ENCODE assay signal across 8 mouse cellular contexts in the genomic region with DNA sequence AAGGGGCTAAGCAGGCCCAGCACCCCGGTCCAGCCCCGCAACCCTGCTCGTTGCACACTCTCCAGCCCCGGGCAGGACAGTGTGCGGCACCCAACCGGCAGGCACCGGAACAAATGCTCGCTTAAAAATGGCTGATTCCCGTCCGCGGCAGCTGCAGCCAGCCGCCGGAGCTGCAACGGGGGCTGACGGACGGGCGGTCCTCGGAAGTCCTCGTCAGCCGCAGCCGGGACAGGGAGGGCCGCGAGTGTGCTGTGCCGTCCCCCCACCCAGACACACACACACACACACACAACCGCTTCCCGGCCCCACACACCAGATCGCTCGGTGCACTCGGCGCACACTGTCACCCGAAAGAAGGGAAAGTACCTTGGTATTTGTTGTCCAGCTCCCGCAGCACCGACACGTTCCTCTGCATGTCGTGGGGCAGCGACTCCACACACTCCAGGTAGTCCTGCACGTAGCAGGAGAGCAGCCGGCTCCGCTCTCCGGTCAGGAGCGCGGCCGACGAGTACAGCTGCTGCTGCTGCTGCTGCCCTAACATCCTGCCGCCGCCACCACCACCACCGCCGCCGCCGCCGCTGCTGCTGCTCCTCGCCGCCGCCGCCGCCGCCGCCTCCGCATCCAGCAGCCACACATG. TPM values are rescaled to one million over a fixed set of nuclear protein-coding genes. Genes with fewer than 3 reads are reported as not detected.
A peak's percentile ranks its signal among the peaks of the same experiment; 100 is the strongest.
DNase-seq lines count a peak whose midpoint lies in the region; ATAC-seq and TF ChIP-seq lines count a peak whose summit lies in the region.

No protein-coding gene starts in this region.

- peak; percentile 47 for ATAC-seq in embryonic facial prominence, embryonic 12.5 days (ENCODE audit: insufficient number of reproducible peaks, insufficient read depth, low FRiP score, low TSS enrichment)
- ATAC-seq in intestine, embryonic 15.5 days: peak; percentile 27
- ATAC-seq in neural tube, embryonic 12.5 days (ENCODE audit: low FRiP score, low read depth): peak; percentile 59

- WGBS in embryonic facial prominence, embryonic 12.5 days: under 1% methylated on average over 44 of the region's 59 CpGs
- WGBS in intestine, embryonic 15.5 days: under 1% methylated on average over 44 of the region's 59 CpGs
- WGBS in neural tube, embryonic 12.5 days: under 1% methylated on average over 59 of the region's 59 CpGs

- H3K4me3 ChIP-seq in ES-E14 (ENCODE audit: insufficient read depth in 1 of 2, low read depth in 1 of 2, low read length in 2 of 2, poor library complexity in 1 of 2, severe bottlenecking in 1 of 2): peak overlapping the region; percentile 94 to 100
- peak overlapping the region; percentile 87 for H3K4me3 ChIP-seq in embryonic facial prominence, embryonic 12.5 days
- H3K4me3 ChIP-seq in intestine, embryonic 15.5 days (replicated peaks): peak overlapping the region; percentile 71
- peak overlapping the region; percentile 88 for H3K4me3 ChIP-seq in neural tube, embryonic 12.5 days

- H3K27ac ChIP-seq in ES-E14 (ENCODE audit: insufficient read depth, low read depth, low read length, poor library complexity, severe bottlenecking): no peak overlapping the region
- peak overlapping the region; percentile 93 for H3K27ac ChIP-seq in embryonic facial prominence, embryonic 12.5 days
- H3K27ac ChIP-seq in intestine, embryonic 15.5 days: peak overlapping the region; percentile 93
- peak overlapping the region; percentile 85 for H3K27ac ChIP-seq in neural tube, embryonic 12.5 days

- H3K4me1 ChIP-seq in ES-E14 (ENCODE audit: control insufficient read depth in 2 of 2, insufficient read depth in 2 of 2, low read length in 2 of 2, poor library complexity in 1 of 2): no peaks in the 10 kb centered on the region
- H3K4me1 ChIP-seq in embryonic facial prominence, embryonic 12.5 days: peaks cover 4% of the 10 kb centered on the region
- H3K4me1 ChIP-seq in intestine, embryonic 15.5 days (replicated peaks): peaks cover 2% of the 10 kb centered on the region; the same call in 1 of the 2 replicates
- peaks cover 5% of the 10 kb centered on the region; the same call in 1 of the 2 replicates for H3K4me1 ChIP-seq in neural tube, embryonic 12.5 days

- H3K27me3 ChIP-seq in embryonic facial prominence, embryonic 12.5 days: no peaks in the 10 kb centered on the region
- H3K27me3 ChIP-seq in intestine, embryonic 15.5 days (replicated peaks): no peaks in the 10 kb centered on the region
- H3K27me3 ChIP-seq in neural tube, embryonic 12.5 days (replicated peaks): no peaks in the 10 kb centered on the region

- DNase-seq in left cerebral cortex, adult 11 months (ENCODE audit: low spot score): peak; percentile 27
- DNase-seq in left cerebral cortex, adult 9 months (ENCODE audit: low spot score in 2 of 2): no peak
- no peak for DNase-seq in ES-E14 (ENCODE audit: low read depth, low spot score)
- no peak for DNase-seq in ovary, postnatal 10 days (ENCODE audit: low spot score)
- DNase-seq in kidney, postnatal 4 days: no peak

- in situ Hi-C loops in ES-E14 (cut with MboI; ENCODE audit: low sequenced_read_pairs in 2 of 2, unreplicated experiment in 2 of 2): no loop called here

- H3K9ac ChIP-seq in ES-E14 (ENCODE audit: insufficient read depth, low read depth, low read length, poor library complexity, severe bottlenecking): peak overlapping the region; percentile 89
- H3K9ac ChIP-seq in embryonic facial prominence, embryonic 12.5 days: peak overlapping the region; percentile 87
- peak overlapping the region; percentile 86 for H3K9ac ChIP-seq in intestine, embryonic 15.5 days
- peak overlapping the region; percentile 85 for H3K9ac ChIP-seq in neural tube, embryonic 12.5 days

- no peaks in the 10 kb centered on the region for H3K9me3 ChIP-seq in ES-E14 (ENCODE audit: control insufficient read depth, insufficient read depth, low read depth, low read length)
- no peaks in the 10 kb centered on the region for H3K9me3 ChIP-seq in embryonic facial prominence, embryonic 12.5 days
- H3K9me3 ChIP-seq in intestine, embryonic 15.5 days: no peaks in the 10 kb centered on the region
- H3K9me3 ChIP-seq in neural tube, embryonic 12.5 days: no peaks in the 10 kb centered on the region

- H3K36me3 ChIP-seq in ES-E14 (ENCODE audit: control insufficient read depth, insufficient read depth, low read length, poor library complexity, severe bottlenecking): no peaks in the 10 kb centered on the region
- no peaks in the 10 kb centered on the region for H3K36me3 ChIP-seq in embryonic facial prominence, embryonic 12.5 days
- H3K36me3 ChIP-seq in intestine, embryonic 15.5 days: no peaks in the 10 kb centered on the region
- H3K36me3 ChIP-seq in neural tube, embryonic 12.5 days: no peaks in the 10 kb centered on the region

- H3K4me2 ChIP-seq in embryonic facial prominence, embryonic 12.5 days (replicated peaks): peak overlapping the region; percentile 69
- peak overlapping the region; percentile 65 for H3K4me2 ChIP-seq in intestine, embryonic 15.5 days (replicated peaks)
- peak overlapping the region; percentile 76 for H3K4me2 ChIP-seq in neural tube, embryonic 12.5 days (replicated peaks)

TF ChIP-seq in ES-E14, 5 proteins besides CTCF, POLR2A, EP300 and RAD21:
- no peak for TF ChIP-seq CHD2 (IDR thresholded peaks at IDR 0.05; ENCODE audit: low read depth, low read length)
- TF ChIP-seq ZNF384 (IDR thresholded peaks at IDR 0.05; ENCODE audit: low read depth, low read length): no peak
- no peak for TF ChIP-seq MAFK (IDR thresholded peaks at IDR 0.05; ENCODE audit: insufficient read depth, low read depth, low read length)
- no peak for TF ChIP-seq ZC3H11A (IDR thresholded peaks at IDR 0.05; ENCODE audit: borderline replicate concordance, low read depth, low read length)
- no peak for TF ChIP-seq HCFC1 (IDR thresholded peaks at IDR 0.05; ENCODE audit: borderline replicate concordance, insufficient read depth, low read length)

RNA-seq across cellular contexts. Expression of gene Ing2, which starts 1.1 kb away (rescaled TPM):
- 10.9 and 12.2 TPM in 2 replicates for total RNA-seq in ES-E14 (2012; rRNA removed)
- polyA plus RNA-seq in embryonic facial prominence, embryonic 12.5 days (2016; fragmentation: Nextera tagmentation; extraction: Ambion mirVana): 16.6 and 18.9 TPM in 2 replicates
- 12.1 and 15.8 TPM in 2 replicates for polyA plus RNA-seq in intestine, embryonic 15.5 days (2015; fragmentation: Nextera tagmentation; extraction: Ambion mirVana)
- polyA plus RNA-seq in neural tube, embryonic 12.5 days (2016; fragmentation: Nextera tagmentation; extraction: Ambion mirVana): 14.3 and 15.5 TPM in 2 replicates

RNA-seq across cellular contexts. Expression of gene Cdkn2aip, which starts 39.5 kb away (rescaled TPM):
- total RNA-seq in ES-E14 (2012; rRNA removed): 14.9 TPM in 2 replicates
- polyA plus RNA-seq in embryonic facial prominence, embryonic 12.5 days (2016; fragmentation: Nextera tagmentation; extraction: Ambion mirVana): 32.6 and 33.5 TPM in 2 replicates
- polyA plus RNA-seq in intestine, embryonic 15.5 days (2015; fragmentation: Nextera tagmentation; extraction: Ambion mirVana): 21.7 and 24.1 TPM in 2 replicates
- polyA plus RNA-seq in neural tube, embryonic 12.5 days (2016; fragmentation: Nextera tagmentation; extraction: Ambion mirVana): 43.3 and 45.1 TPM in 2 replicates
